Mouse (Mus musculus) intestine, embryonic 14.5 days (tissue): ENCODE results near the gene Ppih. TPM values are rescaled to one million over a fixed set of nuclear protein-coding genes. Genes with fewer than 3 reads are reported as not detected.

Experiments used
- ATAC-seq: fragments of 200-750 bp; cut with Nextera tagmentation; replicated peaks from 2 replicates; pipeline ENCODE4 v1.8.0; 2017; ENCODE audit warnings: low read depth, moderate number of reproducible peaks, moderate TSS enrichment, moderate library complexity; ENCODE audit not compliant: low FRiP score, low TSS enrichment
- DNase-seq: peaks from one replicate; pipeline ENCODE4 v3.0.0-alpha.2; 2018; ENCODE audit warnings: low spot score
- H3K27ac ChIP-seq: fragments of 300-500 bp; sonication (generic); 2 replicates; pipeline ENCODE4 v1.5.1; 2014; ENCODE audit warnings: low read depth, mild to moderate bottlenecking, control low read depth
- H3K27me3 ChIP-seq: fragments of 300-500 bp; sonication (generic); replicated peaks from 2 replicates; pipeline ENCODE4 v1.6.1; 2014; ENCODE audit warnings: low read length, control low read depth; ENCODE audit not compliant: control insufficient read depth, insufficient read depth
- H3K36me3 ChIP-seq: fragments of 300-500 bp; sonication (generic); 2 replicates; pipeline ENCODE4 v1.6.1; 2014; ENCODE audit warnings: low read length, control low read depth; ENCODE audit not compliant: control insufficient read depth, insufficient read depth
- H3K4me1 ChIP-seq: fragments of 300-500 bp; sonication (generic); replicated peaks from 2 replicates; pipeline ENCODE4 v1.6.1; 2014; ENCODE audit warnings: low read length, control low read depth, mixed read lengths; ENCODE audit not compliant: control insufficient read depth, insufficient read depth
- H3K4me2 ChIP-seq: fragments of 300-500 bp; sonication (generic); 2 replicates; pipeline ENCODE4 v1.6.1; 2014; ENCODE audit warnings: low read length
- H3K4me3 ChIP-seq: fragments of 300-500 bp; sonication (generic); 2 replicates; pipeline ENCODE4 v1.5.1; 2014; ENCODE audit warnings: low read depth, low read length, control low read depth, mixed read lengths
- H3K9ac ChIP-seq: fragments of 300-500 bp; sonication (generic); 2 replicates; pipeline ENCODE4 v1.6.1; 2014; ENCODE audit warnings: mild to moderate bottlenecking, low read length
- H3K9me3 ChIP-seq: fragments of 300-500 bp; sonication (generic); 2 replicates; pipeline ENCODE4 v1.6.1; 2016; ENCODE audit warnings: low read length, control low read depth; ENCODE audit not compliant: control insufficient read depth
- WGBS: fragments of 180-500 bp; shearing (Covaris S2); extraction: QIAGEN DNeasy Blood & Tissue Kit; methylation state at CpG from one replicate; pipeline ENCODE4 v1.1.7; 2014; 5-methylcytosine and 5-hydroxymethylcytosine counted together
- polyA plus RNA-seq: library from polyadenylated mRNA; unstranded; fragments of >200 nt; fragmentation: Nextera tagmentation; extraction: Ambion mirVana; gene quantifications from 2 replicates; pipeline ENCODE4 v1.2.1, GENCODE M21; 2014

Gene Ppih
- polyA plus RNA-seq, 1 experiment from 2014 or later = 110 TPM

DNA sequence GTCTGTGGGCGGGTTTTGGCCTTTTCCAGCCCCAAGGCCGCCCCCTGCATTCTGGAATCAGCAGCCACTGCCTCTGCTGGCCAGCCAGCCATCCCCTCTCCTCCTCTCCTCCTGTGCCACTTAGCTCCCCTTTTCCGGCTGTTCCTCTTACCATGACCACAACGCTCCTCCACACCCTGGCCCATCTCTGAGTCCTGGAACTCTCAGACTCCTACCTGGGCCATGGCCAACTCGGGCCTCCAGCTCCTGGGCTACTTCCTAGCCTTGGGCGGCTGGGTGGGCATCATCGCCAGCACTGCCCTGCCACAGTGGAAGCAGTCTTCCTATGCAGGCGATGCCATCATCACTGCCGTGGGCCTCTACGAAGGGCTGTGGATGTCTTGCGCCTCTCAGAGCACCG is 65.0 kb downstream of the Ppih start, which contains the start of gene Cldn19:
Gene Cldn19, plus strand, starts transcription at position 64 of the 400 bp plus-strand sequence.
- H3K27me3 ChIP-seq = no peaks in the 10 kb centered on the region
- no peak within 1 kb of the TSS for H3K4me2 ChIP-seq
- DNase-seq = no peak
- H3K36me3 ChIP-seq = no peaks in the 10 kb centered on the region
- H3K4me3 ChIP-seq = no peak within 1 kb of the TSS
- H3K4me1 ChIP-seq = peaks cover 4% of the 10 kb centered on the region; the same call in 1 of the 2 replicates
- H3K9me3 ChIP-seq = no peaks in the 10 kb centered on the region
- ATAC-seq = no peak
- WGBS = 85% methylated on average over 12 of the region's 12 CpGs
- H3K9ac ChIP-seq = no peak within 1 kb of the TSS
- H3K27ac ChIP-seq = no peak within 1 kb of the TSS

DNA sequence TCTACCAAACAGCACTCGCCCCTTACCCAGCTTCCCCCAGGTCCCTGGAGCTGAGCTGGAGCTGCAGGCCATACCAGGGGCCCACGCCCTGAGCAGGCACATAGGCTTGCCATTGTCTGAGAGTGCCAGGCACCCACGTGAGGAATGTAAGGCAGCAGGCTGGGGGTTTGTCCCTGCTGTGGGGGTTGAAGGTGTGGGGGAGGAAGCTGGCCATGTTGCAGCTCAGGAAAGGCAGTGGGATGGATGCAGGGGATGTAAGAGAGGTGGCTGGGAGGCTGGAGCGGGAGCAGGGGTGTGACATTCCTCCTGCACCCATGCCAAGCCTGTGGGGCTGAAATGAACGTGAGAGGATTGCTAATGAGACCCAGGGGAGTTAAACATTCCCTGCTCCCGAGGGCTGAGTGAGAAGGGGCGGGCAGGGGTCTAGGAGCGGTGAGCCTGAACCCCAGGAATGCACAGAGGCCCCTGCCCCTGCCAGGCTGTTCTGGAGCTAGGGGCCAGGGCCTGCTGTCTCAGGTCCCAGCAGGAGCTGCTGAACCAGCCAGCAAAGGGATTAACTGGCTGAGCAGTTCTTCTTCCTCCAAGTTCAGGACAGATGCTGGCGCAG is 66.2 kb downstream of the Ppih start:
- H3K4me2 ChIP-seq = no peak overlapping the region
- ATAC-seq = no peak
- peaks cover 4% of the 10 kb centered on the region; the same call in 1 of the 2 replicates for H3K4me1 ChIP-seq
- 38% methylated on average over 9 of the region's 9 CpGs for WGBS
- H3K27me3 ChIP-seq = no peaks in the 10 kb centered on the region
- no peak overlapping the region for H3K4me3 ChIP-seq
- H3K9me3 ChIP-seq = no peaks in the 10 kb centered on the region
- no peaks in the 10 kb centered on the region for H3K36me3 ChIP-seq
- H3K9ac ChIP-seq = no peak overlapping the region
- DNase-seq = no peak
- H3K27ac ChIP-seq = no peak overlapping the region

DNA sequence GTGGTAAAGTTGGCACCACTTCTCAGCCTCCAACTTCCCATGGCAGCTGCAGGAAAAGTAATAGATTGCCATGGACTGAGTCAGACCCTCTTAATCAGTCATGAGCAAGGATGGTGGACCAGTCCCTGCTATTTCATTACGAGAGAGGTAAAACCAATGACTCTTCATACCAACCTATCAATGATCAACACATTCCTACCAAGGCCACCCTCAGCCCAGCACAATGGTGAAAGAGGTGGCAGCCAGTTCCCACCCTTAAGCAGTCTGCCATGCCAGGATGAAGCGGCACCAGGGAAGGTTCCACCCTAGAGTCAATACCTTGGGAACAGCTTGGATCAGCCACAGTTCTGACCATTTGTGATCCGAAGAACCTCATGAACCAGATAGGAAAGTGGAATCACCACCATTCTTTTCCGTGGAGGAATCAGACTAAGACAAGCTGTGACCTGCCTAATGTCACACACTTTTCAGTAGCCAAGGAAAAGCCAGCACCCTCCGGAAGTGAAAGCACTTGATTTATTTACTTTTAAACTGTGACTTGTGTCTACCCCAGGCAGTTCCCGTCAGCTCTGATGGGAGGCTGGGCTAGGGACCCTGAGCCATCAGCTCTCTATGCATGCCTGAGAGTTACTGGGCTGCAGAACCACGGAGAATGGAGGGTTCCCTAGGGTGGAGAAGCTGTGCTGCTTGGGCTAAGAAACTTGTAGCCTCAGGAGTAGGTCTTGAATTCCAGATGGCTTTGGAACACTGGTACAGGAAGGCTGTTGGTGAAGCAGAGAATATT is 68.1 kb downstream of the Ppih start:
- Histone ChIP-seq H3K36me3 (peaks cover 13% of the 10 kb centered on the region), H3K4me2 (no peak overlapping the region), H3K9me3 (no peaks in the 10 kb centered on the region), H3K27me3 (no peaks in the 10 kb centered on the region), H3K4me1 (peaks cover 4% of the 10 kb centered on the region; the same call in 1 of the 2 replicates), H3K4me3 (no peak overlapping the region), H3K9ac (no peak overlapping the region), H3K27ac (no peak overlapping the region)
- ATAC-seq (no peak), DNase-seq (no peak)
- WGBS = 52% methylated on average over 7 of the region's 7 CpGs

Other genes starting within 250 kb of the Ppih start
- 131 and 132 TPM in 2 replicates for gene Slc2a1, start 211.8 kb downstream of the Ppih start, polyA plus RNA-seq
- 6.7 and 7.7 TPM in 2 replicates for gene Zfp691, start 146.4 kb downstream of the Ppih start, polyA plus RNA-seq
- gene Ermap, start 130.5 kb downstream of the Ppih start, polyA plus RNA-seq = 0.34 and 0.42 TPM in 2 replicates
- gene Svbp, start 125.2 kb downstream of the Ppih start, polyA plus RNA-seq = 143 and 144 TPM in 2 replicates
- gene Tmem269, start 102.3 kb downstream of the Ppih start, polyA plus RNA-seq = not detected in 2 replicates
- gene AU022252, start 87.8 kb downstream of the Ppih start, polyA plus RNA-seq = 27.0 and 28.4 TPM in 2 replicates
- gene P3h1, start 87.6 kb downstream of the Ppih start, polyA plus RNA-seq = 35.7 and 38.2 TPM in 2 replicates
- gene Cldn19, start 65.1 kb downstream of the Ppih start, polyA plus RNA-seq = not detected in 2 replicates
- 678 and 713 TPM in 2 replicates for gene Ybx1, start 25.9 kb downstream of the Ppih start, polyA plus RNA-seq
- 4.1 and 5.1 TPM in 2 replicates for gene Ccdc30, start 95.0 kb upstream of the Ppih start, polyA plus RNA-seq
- 36.5 and 39.8 TPM in 2 replicates for gene Ppcs, start 101.9 kb upstream of the Ppih start, polyA plus RNA-seq
- 0.12 and 0.28 TPM in 2 replicates for gene Zmynd12, start 102.3 kb upstream of the Ppih start, polyA plus RNA-seq
- 1.0 and 1.4 TPM in 2 replicates for gene Rimkla, start 172.1 kb upstream of the Ppih start, polyA plus RNA-seq
- gene Foxj3, start 216.5 kb upstream of the Ppih start, polyA plus RNA-seq = 21.2 and 23.8 TPM in 2 replicates
- gene Frg2f1, start 219.0 kb upstream of the Ppih start, polyA plus RNA-seq = 4.4 and 6.1 TPM in 2 replicates